Mouse (Mus musculus): Measurements from ENCODE around the gene Mif4gd.

- TF ChIP-seq CTCF (IDR thresholded peaks at IDR 0.05; ENCODE audit: low read depth, low read length), result no peak
- no peak for TF ChIP-seq POLR2A (IDR thresholded peaks at IDR 0.05; ENCODE audit: extremely low read depth, insufficient read depth, low read length)
Observed at GRCm38 (mm10) chr11:115658521-115658920, 45.8 kb upstream of the Mif4gd start.
